Mouse (Mus musculus) myocyte (in vitro differentiated cells): ENCODE data around the gene Trim21.

ENCODE experiments used
- CEBPB ChIP-seq: IDR thresholded peaks from 2 replicates; pipeline ENCODE4 v1.6.1; 2011; ENCODE audit warnings: mild to moderate bottlenecking, moderate library complexity; ENCODE audit not compliant: poor library complexity, insufficient read depth, severe bottlenecking
- E2F4 ChIP-seq: IDR thresholded peaks from one replicate; pipeline ENCODE4 v1.6.1; 2011; ENCODE audit warnings: mild to moderate bottlenecking, control low read depth, moderate library complexity; ENCODE audit not compliant: insufficient read depth
- MAX ChIP-seq: IDR thresholded peaks from one replicate; pipeline ENCODE4 v1.6.1; 2011; ENCODE audit warnings: low read depth, mild to moderate bottlenecking, control low read depth
- MYOG ChIP-seq, 3 experiments: IDR thresholded peaks; one replicate each; pipeline ENCODE4 v1.6.1; 2011; ENCODE audit warnings: control low read depth in 2 of 3, low read depth in 2 of 3, mild to moderate bottlenecking in 2 of 3; ENCODE audit not compliant: insufficient read length in 2 of 3, control insufficient read depth in 1 of 3, insufficient read depth in 1 of 3
- POLR2A ChIP-seq: IDR thresholded peaks from one replicate; pipeline ENCODE4 v1.6.1; 2011; ENCODE audit warnings: low read depth, mild to moderate bottlenecking, control low read depth, moderate library complexity; ENCODE audit not compliant: insufficient read length
- POLR2AphosphoS2 ChIP-seq: IDR thresholded peaks from one replicate; pipeline ENCODE4 v1.6.1; 2011; ENCODE audit warnings: low read depth, control low read depth; ENCODE audit not compliant: insufficient read length
- TCF3 ChIP-seq: IDR thresholded peaks from one replicate; pipeline ENCODE4 v1.6.1; 2011; ENCODE audit warnings: low read depth, control low read depth; ENCODE audit not compliant: insufficient read length
- USF1 ChIP-seq: IDR thresholded peaks from one replicate; pipeline ENCODE4 v1.6.1; 2011; ENCODE audit warnings: low read depth, mild to moderate bottlenecking, control low read depth, moderate library complexity

DNA sequence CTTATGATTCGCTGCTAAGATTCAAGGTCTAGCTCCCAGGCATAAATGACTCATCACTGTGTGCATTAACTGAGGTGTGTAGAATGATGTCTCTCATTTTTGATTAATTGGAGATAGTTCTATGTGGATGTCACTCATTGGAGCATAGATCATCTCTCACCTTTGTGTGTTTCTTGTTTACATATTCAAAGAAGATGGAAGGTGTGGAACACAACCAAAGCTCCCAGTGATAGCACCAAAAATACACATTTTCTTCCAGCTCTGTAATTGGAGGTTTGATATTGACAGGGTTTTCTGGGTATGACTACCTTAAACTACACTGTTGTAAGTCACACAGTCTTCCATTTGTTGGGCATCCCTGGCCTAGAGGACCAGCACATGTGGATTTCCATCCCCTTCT is 30.8 kb downstream of the Trim21 start, which contains the start of gene Olfr547:
- no peak for TF ChIP-seq E2F4
- TF ChIP-seq POLR2A = no peak
- no peak for TF ChIP-seq CEBPB
- TF ChIP-seq MAX = no peak
- TF ChIP-seq TCF3 = no peak
- no peak for TF ChIP-seq USF1
- no peak for TF ChIP-seq POLR2AphosphoS2
- no peak for TF ChIP-seq MYOG (IDR thresholded peaks at IDR 0.05; ENCODE audit: control insufficient read depth in 1 of 3, insufficient read depth in 1 of 3, insufficient read length in 2 of 3, low read depth in 2 of 3)
